Mouse (Mus musculus): ENCODE measurements around the gene Zfp319. TPM values are rescaled to one million over a fixed set of nuclear protein-coding genes. Genes with fewer than 3 reads are reported as not detected.
A peak's percentile ranks its signal among the peaks of the same experiment; 100 is the strongest.

Zfp319 gene
- polyA plus RNA-seq, 1 experiment, result 4.3 TPM

DNA sequence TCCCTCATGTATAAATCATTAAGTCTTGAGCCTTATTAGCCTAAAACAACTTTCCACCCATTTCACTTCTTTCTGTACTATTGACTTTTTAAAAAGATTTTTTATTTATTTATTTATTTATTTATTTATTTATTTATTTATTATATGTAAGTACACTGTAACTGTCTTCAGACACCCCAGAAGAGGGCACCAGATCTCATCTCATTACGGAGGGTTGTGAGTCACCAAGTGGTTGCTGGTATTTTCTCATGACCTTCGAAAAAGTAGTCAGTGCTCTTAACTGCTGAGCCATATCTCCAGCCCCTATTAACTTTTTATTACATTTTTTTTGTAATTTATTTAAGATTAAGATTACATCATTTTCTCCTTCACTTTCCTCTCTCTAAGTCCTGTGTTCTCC is 17.0 kb downstream of the Zfp319 start:
- H3K27me3 ChIP-seq (replicated peaks), result peaks cover 42% of the 10 kb centered on the region
- TF ChIP-seq GATA1 (IDR thresholded peaks at IDR 0.05; ENCODE audit: borderline replicate concordance, low read length) (no peak), FLI1 (IDR thresholded peaks at IDR 0.05; ENCODE audit: low read length) (no peak)
- H3K9me3 ChIP-seq, result peaks cover 11% of the 10 kb centered on the region
- H3K4me1 ChIP-seq, result peaks cover 20% of the 10 kb centered on the region
- H3K4me3 ChIP-seq (replicated peaks), result no peak overlapping the region
- no peaks in the 10 kb centered on the region for H3K36me3 ChIP-seq (replicated peaks; ENCODE audit: low read length)

DNA sequence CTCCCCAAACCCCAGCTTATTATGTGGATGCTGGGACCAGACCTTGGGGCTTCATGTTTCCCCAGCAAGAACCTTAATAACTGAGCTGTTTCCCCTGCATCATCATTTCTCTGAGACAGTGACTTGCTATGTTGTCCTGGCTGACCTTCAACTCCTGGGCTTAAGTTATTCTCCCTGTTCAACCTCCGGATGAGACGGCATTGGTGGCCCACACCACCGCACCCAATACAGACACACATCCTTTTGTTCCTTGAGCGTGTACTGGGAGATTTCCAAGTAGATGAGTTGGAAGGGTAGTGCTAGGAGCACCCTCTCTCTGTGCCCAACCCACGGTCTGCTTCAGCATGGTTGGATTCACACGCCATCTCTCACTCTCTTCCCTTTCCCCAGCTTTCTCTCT is 17.9 kb downstream of the Zfp319 start:
- Histone ChIP-seq H3K4me1 (peaks cover 24% of the 10 kb centered on the region), H3K27me3 (replicated peaks) (peaks cover 46% of the 10 kb centered on the region), H3K4me3 (replicated peaks) (no peak overlapping the region), H3K9me3 (peaks cover 10% of the 10 kb centered on the region), H3K36me3 (replicated peaks; ENCODE audit: low read length) (no peaks in the 10 kb centered on the region)
- TF ChIP-seq FLI1 (IDR thresholded peaks at IDR 0.05; ENCODE audit: low read length), result no peak
- TF ChIP-seq GATA1 (IDR thresholded peaks at IDR 0.05; ENCODE audit: borderline replicate concordance, low read length), result no peak

DNA sequence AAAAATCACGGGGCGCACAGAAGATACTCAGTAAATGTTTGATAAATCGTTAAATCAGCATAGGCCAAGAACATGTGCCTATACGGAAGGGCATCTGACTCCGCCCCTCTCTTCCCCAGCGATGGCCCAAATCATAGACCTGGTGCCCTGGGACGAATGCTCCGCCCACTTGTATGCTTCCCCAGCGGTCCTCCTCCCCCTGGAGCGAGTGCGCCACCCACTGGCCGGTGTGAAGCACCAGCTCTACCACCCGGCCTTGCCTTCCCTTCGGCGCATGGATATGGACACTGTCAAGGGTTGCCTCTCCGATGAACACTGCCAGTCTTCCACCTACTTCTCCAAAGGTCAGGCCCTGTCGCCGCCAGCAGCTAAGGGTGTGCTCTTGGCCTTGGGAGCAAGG is 18.9 kb downstream of the Zfp319 start:
- TF ChIP-seq GATA1 (IDR thresholded peaks at IDR 0.05; ENCODE audit: borderline replicate concordance, low read length), result no peak
- no peak for TF ChIP-seq FLI1 (IDR thresholded peaks at IDR 0.05; ENCODE audit: low read length)
- H3K27me3 ChIP-seq (replicated peaks), result peaks cover 48% of the 10 kb centered on the region
- no peaks in the 10 kb centered on the region for H3K36me3 ChIP-seq (replicated peaks; ENCODE audit: low read length)
- H3K9me3 ChIP-seq, result peaks cover 3% of the 10 kb centered on the region; the same call in 1 of the 2 replicates
- peaks cover 24% of the 10 kb centered on the region for H3K4me1 ChIP-seq
- H3K4me3 ChIP-seq (replicated peaks), result no peak overlapping the region

DNA sequence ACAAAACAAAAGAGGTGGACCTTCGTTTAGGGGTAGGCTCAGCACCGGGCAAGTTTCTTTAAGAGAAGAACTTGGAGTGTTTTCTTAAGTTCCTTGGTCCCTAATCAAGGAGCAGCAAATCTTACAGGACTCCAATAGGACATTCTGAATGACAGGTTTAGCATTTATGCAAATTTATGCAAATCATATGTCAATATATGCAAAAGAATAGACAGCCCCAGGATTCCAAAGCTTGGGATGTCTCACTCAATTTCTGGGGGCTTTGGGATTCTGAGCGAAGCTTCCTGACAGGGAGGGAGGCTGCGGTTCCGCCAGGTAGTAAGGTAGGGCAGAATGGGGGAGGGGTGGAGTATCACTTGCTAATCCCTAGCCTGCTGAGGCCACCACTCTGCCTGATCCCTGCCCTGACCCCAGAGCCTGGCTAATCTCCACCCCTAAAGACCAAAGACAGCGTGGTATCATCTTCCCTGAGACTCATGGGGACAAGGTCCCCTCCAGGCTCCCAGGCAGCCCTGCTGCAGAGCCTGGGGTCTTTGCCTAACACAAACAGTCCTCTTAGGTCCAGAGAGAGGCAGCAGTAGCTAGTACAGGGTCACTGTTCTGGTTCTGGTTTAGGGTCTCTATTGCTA is 21.3 kb downstream of the Zfp319 start, which contains the start of gene Tepp:
Tepp (plus strand) TSS at position 225 of the 629 bp plus-strand sequence.
- peaks cover 61% of the 10 kb centered on the region for H3K27me3 ChIP-seq (replicated peaks)
- TF ChIP-seq GATA1 (IDR thresholded peaks at IDR 0.05; ENCODE audit: borderline replicate concordance, low read length) (no peak), FLI1 (IDR thresholded peaks at IDR 0.05; ENCODE audit: low read length) (no peak)
- peaks cover 24% of the 10 kb centered on the region for H3K4me1 ChIP-seq
- no peaks in the 10 kb centered on the region for H3K9me3 ChIP-seq
- H3K4me3 ChIP-seq (replicated peaks), result peak within 1 kb of the TSS; percentile 28
- H3K36me3 ChIP-seq (replicated peaks; ENCODE audit: low read length), result no peaks in the 10 kb centered on the region

DNA sequence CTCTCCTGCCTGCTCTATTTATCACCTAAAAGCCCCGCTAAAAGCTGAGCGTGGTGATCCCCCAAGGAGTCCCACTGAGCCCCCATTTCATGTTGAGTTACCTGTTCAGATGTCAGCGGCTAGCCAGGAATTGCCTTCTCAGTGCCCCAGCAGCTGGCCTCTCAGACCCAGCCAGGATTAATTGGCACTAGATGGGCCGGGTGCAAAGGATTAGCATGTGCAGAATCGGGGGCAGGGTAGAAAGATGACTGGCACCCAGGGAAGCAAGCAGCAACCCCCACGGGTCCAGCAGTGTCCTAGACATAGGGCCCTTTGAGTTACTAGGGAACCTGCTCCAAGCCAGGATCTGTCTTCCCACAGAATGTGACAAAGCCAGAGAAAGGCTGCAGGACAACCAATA is 25.3 kb downstream of the Zfp319 start, which contains the start of gene Cngb1:
Cngb1 (minus strand) TSS at position 155 of the 400 bp plus-strand sequence.
- Histone ChIP-seq H3K36me3 (replicated peaks; ENCODE audit: low read length) (no peaks in the 10 kb centered on the region), H3K4me1 (peaks cover 6% of the 10 kb centered on the region), H3K27me3 (replicated peaks) (peaks cover 63% of the 10 kb centered on the region), H3K9me3 (no peaks in the 10 kb centered on the region), H3K4me3 (replicated peaks) (no peak within 1 kb of the TSS)
- TF ChIP-seq GATA1 (IDR thresholded peaks at IDR 0.05; ENCODE audit: borderline replicate concordance, low read length) (no peak), FLI1 (IDR thresholded peaks at IDR 0.05; ENCODE audit: low read length) (no peak)

DNA sequence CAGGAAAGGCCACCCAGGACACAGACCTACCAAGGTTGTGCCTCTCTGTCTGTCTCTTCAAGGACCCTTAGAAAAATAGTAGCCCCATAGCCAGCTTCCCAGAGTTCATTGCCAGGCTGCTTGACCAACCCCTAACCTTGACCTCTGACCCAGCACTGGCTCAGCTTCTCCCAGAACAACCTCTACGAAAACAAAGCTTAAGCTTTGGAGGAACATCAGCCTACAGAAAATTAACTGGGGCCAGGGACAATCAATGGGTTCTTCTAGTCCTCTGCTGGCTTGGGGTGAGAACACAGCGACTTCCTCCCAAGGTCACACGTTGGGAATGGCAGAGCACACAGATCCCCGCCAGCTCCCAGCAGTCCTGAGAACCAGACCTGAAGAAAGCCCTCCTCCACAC is 26.2 kb downstream of the Zfp319 start:
- H3K36me3 ChIP-seq (replicated peaks; ENCODE audit: low read length), result no peaks in the 10 kb centered on the region
- TF ChIP-seq GATA1 (IDR thresholded peaks at IDR 0.05; ENCODE audit: borderline replicate concordance, low read length), result no peak
- no peak overlapping the region for H3K4me3 ChIP-seq (replicated peaks)
- H3K9me3 ChIP-seq, result no peaks in the 10 kb centered on the region
- peaks cover 61% of the 10 kb centered on the region for H3K27me3 ChIP-seq (replicated peaks)
- peaks cover 7% of the 10 kb centered on the region for H3K4me1 ChIP-seq

DNA sequence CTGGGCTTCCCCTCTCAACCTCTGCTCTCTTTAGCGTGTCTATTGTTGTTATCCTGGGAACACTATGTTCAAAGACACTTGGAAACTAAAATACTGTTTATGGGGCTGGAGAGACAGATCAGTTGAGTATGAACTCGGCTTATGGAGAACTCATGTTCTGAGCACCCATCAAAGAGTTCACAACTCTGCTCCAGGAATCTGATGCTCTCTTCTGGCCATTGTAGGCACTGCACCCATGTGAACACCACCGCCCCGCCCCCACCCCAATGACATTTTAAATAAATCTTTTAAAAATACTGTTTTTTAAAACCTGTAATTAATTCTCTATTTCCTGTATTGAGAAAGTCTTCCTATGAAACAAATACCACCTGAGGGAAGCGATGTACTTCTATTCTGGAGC is 29.3 kb downstream of the Zfp319 start:
- TF ChIP-seq FLI1 (IDR thresholded peaks at IDR 0.05; ENCODE audit: low read length), result no peak
- TF ChIP-seq GATA1 (IDR thresholded peaks at IDR 0.05; ENCODE audit: borderline replicate concordance, low read length), result no peak
- Histone ChIP-seq H3K4me3 (replicated peaks) (no peak overlapping the region), H3K27me3 (replicated peaks) (peaks cover 69% of the 10 kb centered on the region)

DNA sequence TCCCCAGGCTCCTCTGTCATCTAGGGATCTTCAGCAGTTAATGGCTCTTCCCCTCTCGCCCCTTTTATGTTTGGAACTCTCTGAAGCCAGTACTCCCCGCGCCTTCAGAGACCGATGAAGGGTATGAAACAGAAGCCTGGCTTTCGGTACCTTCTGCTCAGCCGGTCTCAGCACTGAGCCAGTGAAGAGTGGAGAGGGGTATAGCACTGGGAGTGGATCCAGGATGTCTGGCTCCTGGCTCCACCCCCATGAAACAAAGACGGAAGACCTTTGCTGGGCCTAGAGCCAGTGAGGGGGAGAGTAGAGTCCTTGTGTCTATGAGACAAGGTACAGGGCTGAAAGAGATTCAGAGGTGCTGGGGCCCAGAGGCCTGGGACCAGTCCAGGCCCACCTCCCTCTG is 37.9 kb downstream of the Zfp319 start:
- peaks cover 32% of the 10 kb centered on the region for H3K27me3 ChIP-seq (replicated peaks)
- TF ChIP-seq GATA1 (IDR thresholded peaks at IDR 0.05; ENCODE audit: borderline replicate concordance, low read length) (no peak), FLI1 (IDR thresholded peaks at IDR 0.05; ENCODE audit: low read length) (no peak)
- H3K4me1 ChIP-seq, result peaks cover 61% of the 10 kb centered on the region
- H3K9me3 ChIP-seq, result no peaks in the 10 kb centered on the region
- no peaks in the 10 kb centered on the region for H3K36me3 ChIP-seq (replicated peaks; ENCODE audit: low read length)
- H3K4me3 ChIP-seq (replicated peaks), result no peak overlapping the region

More for the DNA sequence above, 29.3 kb downstream of the Zfp319 start:
- Histone ChIP-seq H3K4me1 (peaks cover 11% of the 10 kb centered on the region), H3K9me3 (no peaks in the 10 kb centered on the region), H3K36me3 (replicated peaks; ENCODE audit: low read length) (no peaks in the 10 kb centered on the region)

DNA sequence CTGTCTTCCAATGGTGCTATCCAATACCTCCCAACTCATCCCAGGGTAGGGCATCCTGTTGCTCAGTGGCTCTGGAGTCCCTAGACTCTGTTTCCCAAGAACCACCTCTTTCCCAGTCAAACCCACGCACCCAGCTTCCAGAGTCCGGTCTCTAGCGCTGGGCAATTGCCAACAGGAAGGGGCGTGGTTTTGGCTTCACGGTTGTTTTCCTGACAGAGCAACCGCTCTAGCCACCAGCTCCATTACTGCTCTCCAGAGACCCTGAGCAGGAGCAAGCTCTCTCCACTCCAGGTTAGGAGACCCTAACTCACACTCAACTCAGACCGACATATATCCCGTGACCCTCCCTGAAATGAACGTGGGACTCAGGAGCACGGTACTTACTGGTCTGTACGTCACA is 38.6 kb downstream of the Zfp319 start:
- Histone ChIP-seq H3K4me1 (peaks cover 62% of the 10 kb centered on the region), H3K27me3 (replicated peaks) (peaks cover 29% of the 10 kb centered on the region), H3K36me3 (replicated peaks; ENCODE audit: low read length) (no peaks in the 10 kb centered on the region), H3K4me3 (replicated peaks) (peak overlapping the region; percentile 83), H3K9me3 (no peaks in the 10 kb centered on the region)
- TF ChIP-seq FLI1 (IDR thresholded peaks at IDR 0.05; ENCODE audit: low read length) (no peak), GATA1 (IDR thresholded peaks at IDR 0.05; ENCODE audit: borderline replicate concordance, low read length) (no peak)

DNA sequence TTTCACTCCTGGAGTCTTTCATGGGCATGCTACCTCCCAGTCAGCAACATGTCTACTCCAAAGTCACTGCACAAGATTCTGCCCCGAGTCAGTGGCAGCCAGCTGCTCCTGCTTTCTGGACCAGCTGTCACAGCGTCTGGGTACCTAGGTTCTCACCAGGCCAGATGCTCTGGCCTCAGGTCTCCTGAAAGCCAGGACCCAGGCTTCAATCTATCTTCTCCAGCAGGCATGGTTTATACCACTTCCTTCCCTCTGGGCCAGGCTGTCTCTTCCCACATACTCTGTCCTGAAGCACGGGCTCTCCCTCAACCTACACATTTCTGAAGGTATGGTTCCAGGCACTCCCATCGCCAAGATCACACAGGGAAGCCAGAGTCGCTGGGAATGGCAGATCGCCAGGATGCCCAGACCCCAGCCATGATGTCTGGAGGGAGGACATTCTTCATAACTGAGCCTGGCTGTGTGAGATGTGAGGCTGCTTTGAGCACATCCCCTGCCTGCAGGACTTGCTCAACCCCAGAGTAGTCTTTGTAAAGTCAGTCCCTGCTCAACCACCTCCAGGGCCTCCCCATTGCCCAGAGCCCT is 42.6 kb downstream of the Zfp319 start:
- peaks cover 9% of the 10 kb centered on the region; the same call in 1 of the 2 replicates for H3K9me3 ChIP-seq
- no peaks in the 10 kb centered on the region for H3K36me3 ChIP-seq (replicated peaks; ENCODE audit: low read length)
- no peak overlapping the region for H3K4me3 ChIP-seq (replicated peaks)
- peaks cover 56% of the 10 kb centered on the region for H3K4me1 ChIP-seq
- TF ChIP-seq FLI1 (IDR thresholded peaks at IDR 0.05; ENCODE audit: low read length) (no peak), GATA1 (IDR thresholded peaks at IDR 0.05; ENCODE audit: borderline replicate concordance, low read length) (no peak)
- peaks cover 29% of the 10 kb centered on the region for H3K27me3 ChIP-seq (replicated peaks)
